Mouse (Mus musculus): ENCODE data around the gene Crispld2. TPM values are rescaled to one million over a fixed set of nuclear protein-coding genes. Genes with fewer than 3 reads are reported as not detected.

The Crispld2 gene
- polyA plus RNA-seq, 1 experiment from 2014 or later = 6.5 TPM

DNA sequence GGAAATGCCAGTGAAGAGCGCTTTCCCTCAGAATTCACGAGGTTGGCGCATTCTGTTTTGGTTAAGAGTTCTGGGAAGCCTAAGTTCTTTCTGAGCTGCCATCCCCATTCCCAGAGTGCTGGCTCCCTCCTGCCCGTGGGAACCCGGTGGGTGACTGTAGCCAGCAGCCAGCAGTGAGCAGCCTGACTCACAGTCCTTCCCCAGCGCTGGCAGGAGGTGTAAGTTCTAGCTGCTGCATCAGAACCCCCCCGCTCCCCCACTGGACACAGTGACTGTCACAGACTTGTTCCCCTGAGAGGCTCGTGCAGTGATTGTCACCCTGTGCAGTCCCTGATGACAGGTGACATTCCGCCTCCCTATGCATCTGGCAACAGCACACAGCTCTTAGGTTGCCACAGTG is 22.1 kb upstream of the Crispld2 start:
- no peak overlapping the region for H3K4me3 ChIP-seq
- H3K9me3 ChIP-seq = peaks cover 12% of the 10 kb centered on the region
- 81% methylated on average over 9 of the region's 9 CpGs for WGBS
- peaks cover 15% of the 10 kb centered on the region for H3K4me1 ChIP-seq
- no peaks in the 10 kb centered on the region for H3K27me3 ChIP-seq (replicated peaks; ENCODE audit: low read depth, poor library complexity, severe bottlenecking)
- no peak for DNase-seq (ENCODE audit: low spot score)
- H3K27ac ChIP-seq (replicated peaks) = no peak overlapping the region; the same call in 1 of the 2 replicates
- no peaks in the 10 kb centered on the region for H3K36me3 ChIP-seq (replicated peaks)

GRCm38 (mm10) chr8:119972558-119972957 is 19.7 kb upstream of the Crispld2 start:
- Histone ChIP-seq H3K9me3 (peaks cover 7% of the 10 kb centered on the region), H3K27me3 (replicated peaks; ENCODE audit: low read depth, poor library complexity, severe bottlenecking) (no peaks in the 10 kb centered on the region), H3K4me3 (no peak overlapping the region), H3K4me1 (peaks cover 15% of the 10 kb centered on the region), H3K36me3 (replicated peaks) (no peaks in the 10 kb centered on the region), H3K27ac (replicated peaks) (no peak overlapping the region)
- DNase-seq (ENCODE audit: low spot score) = no peak
- 78% methylated on average over 12 of the region's 12 CpGs for WGBS

GRCm38 (mm10) chr8:119978770-119979381 is 13.4 kb upstream of the Crispld2 start:
- 68% methylated on average over 11 of the region's 11 CpGs for WGBS
- H3K27ac ChIP-seq (replicated peaks) = no peak overlapping the region
- DNase-seq (ENCODE audit: low spot score) = no peak

GRCm38 (mm10) chr8:119981253-119981652 is 11.0 kb upstream of the Crispld2 start:
- WGBS = 74% methylated on average over 4 of the region's 4 CpGs
- Histone ChIP-seq H3K4me3 (no peak overlapping the region), H3K36me3 (replicated peaks) (no peaks in the 10 kb centered on the region), H3K27me3 (replicated peaks; ENCODE audit: low read depth, poor library complexity, severe bottlenecking) (no peaks in the 10 kb centered on the region), H3K27ac (replicated peaks) (no peak overlapping the region), H3K9me3 (no peaks in the 10 kb centered on the region), H3K4me1 (peaks cover 16% of the 10 kb centered on the region)
- no peak for DNase-seq (ENCODE audit: low spot score)

More at GRCm38 (mm10) chr8:119978770-119979381, 13.4 kb upstream of the Crispld2 start:
- Histone ChIP-seq H3K27me3 (replicated peaks; ENCODE audit: low read depth, poor library complexity, severe bottlenecking) (no peaks in the 10 kb centered on the region), H3K4me1 (peaks cover 8% of the 10 kb centered on the region), H3K4me3 (no peak overlapping the region), H3K9me3 (no peaks in the 10 kb centered on the region), H3K36me3 (replicated peaks) (no peaks in the 10 kb centered on the region)

GRCm38 (mm10) chr8:119984085-119984484 is 8.2 kb upstream of the Crispld2 start:
- Histone ChIP-seq H3K9me3 (no peaks in the 10 kb centered on the region), H3K27ac (replicated peaks) (no peak overlapping the region), H3K4me3 (no peak overlapping the region), H3K27me3 (replicated peaks; ENCODE audit: low read depth, poor library complexity, severe bottlenecking) (no peaks in the 10 kb centered on the region), H3K4me1 (peaks cover 16% of the 10 kb centered on the region; the same call in 1 of the 2 replicates), H3K36me3 (replicated peaks) (no peaks in the 10 kb centered on the region)
- no peak for DNase-seq (ENCODE audit: low spot score)

DNA sequence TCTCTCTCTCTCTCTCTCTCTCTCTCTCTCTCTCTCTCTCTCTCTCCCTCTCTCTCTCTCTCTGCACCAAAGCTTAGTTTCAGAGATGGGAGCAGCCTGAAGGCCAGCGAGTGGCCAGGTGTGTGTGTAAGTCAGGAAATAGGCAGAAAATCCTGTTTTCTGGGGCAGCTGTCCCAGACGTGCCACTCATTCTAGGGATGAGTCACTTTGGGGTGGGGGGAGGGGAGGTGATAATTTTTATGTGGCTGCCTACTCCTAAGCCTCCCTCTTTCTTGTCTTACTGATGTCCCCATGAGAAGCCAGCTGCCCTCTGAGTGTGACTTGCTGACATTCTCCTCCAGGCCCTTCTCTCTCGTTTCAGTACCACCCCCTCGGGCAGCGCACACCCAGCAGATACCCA is 6.1 kb upstream of the Crispld2 start:
- Histone ChIP-seq H3K27me3 (replicated peaks; ENCODE audit: low read depth, poor library complexity, severe bottlenecking) (peaks cover 9% of the 10 kb centered on the region), H3K4me1 (peaks cover 14% of the 10 kb centered on the region; the same call in 1 of the 2 replicates), H3K27ac (replicated peaks) (no peak overlapping the region), H3K36me3 (replicated peaks) (no peaks in the 10 kb centered on the region), H3K4me3 (no peak overlapping the region), H3K9me3 (no peaks in the 10 kb centered on the region)
- 68% methylated on average over 5 of the region's 5 CpGs for WGBS
- no peak for DNase-seq (ENCODE audit: low spot score)

- Histone ChIP-seq H3K4me3 (no peak overlapping the region), H3K4me1 (peaks cover 27% of the 10 kb centered on the region), H3K27ac (replicated peaks) (0 out of 2 replicates have a peak overlapping the region, but pooled peaks have one; percentile 8), H3K9me3 (no peaks in the 10 kb centered on the region), H3K36me3 (replicated peaks) (no peaks in the 10 kb centered on the region), H3K27me3 (replicated peaks; ENCODE audit: low read depth, poor library complexity, severe bottlenecking) (peaks cover 28% of the 10 kb centered on the region)
- 78% methylated on average over 15 of the region's 15 CpGs for WGBS
- no peak for DNase-seq (ENCODE audit: low spot score)
These were observed 4.2 kb upstream of the Crispld2 start for GRCm38 (mm10) chr8:119988087-119988486.

DNA sequence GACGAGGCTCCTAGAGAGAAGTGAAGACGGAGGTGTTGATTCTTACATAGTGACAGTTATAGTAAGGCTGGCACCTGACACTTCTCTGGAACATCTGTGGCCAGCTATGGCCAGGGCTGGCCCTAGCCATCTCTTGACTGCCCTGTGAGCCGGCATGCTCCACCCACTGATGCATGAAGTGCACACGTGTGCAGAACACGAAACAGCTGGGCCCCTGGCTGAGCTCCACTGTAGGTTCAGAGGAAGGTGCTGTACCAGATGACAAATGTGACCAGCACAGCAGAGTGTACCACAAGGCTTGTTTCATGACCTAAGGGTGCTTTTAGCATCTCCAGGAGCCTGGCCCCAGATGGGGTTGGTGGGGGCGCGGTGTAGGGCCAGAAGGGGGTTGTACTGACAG is 1.9 kb downstream of the Crispld2 start:
- DNase-seq (ENCODE audit: low spot score) = peak; percentile 47

DNA sequence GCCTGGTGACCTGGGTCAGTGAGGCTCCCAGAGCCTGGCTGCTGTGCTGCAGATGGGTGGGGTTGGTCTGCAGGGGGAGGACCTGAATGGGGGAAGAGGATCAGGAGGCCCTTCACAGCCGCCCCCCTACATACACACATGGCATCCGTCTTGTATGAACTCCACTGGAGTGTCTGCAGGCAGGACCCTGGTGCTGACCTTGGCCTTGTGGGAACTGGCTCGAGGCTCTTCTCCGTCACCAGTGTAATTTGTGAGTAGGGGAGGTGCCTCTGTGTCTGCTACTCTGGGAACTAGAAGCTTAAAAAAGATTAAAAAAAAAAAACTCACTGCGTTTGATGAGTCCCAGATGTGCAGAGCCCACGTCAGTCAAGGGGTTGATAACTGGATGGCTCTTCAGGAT is 2.3 kb downstream of the Crispld2 start:
- peak overlapping the region; percentile 65 for H3K27ac ChIP-seq (replicated peaks)
- H3K4me3 ChIP-seq = peak overlapping the region; percentile 19; the same call in 1 of the 2 replicates
- no peaks in the 10 kb centered on the region for H3K9me3 ChIP-seq
- 36% methylated on average over 6 of the region's 6 CpGs for WGBS
- DNase-seq (ENCODE audit: low spot score) = peak; percentile 59
- peaks cover 66% of the 10 kb centered on the region for H3K4me1 ChIP-seq
- no peaks in the 10 kb centered on the region for H3K36me3 ChIP-seq (replicated peaks)
- H3K27me3 ChIP-seq (replicated peaks; ENCODE audit: low read depth, poor library complexity, severe bottlenecking) = peaks cover 43% of the 10 kb centered on the region

More for the DNA sequence above, 1.9 kb downstream of the Crispld2 start:
- 59% methylated on average over 7 of the region's 7 CpGs for WGBS
- Histone ChIP-seq H3K4me3 (peak overlapping the region; percentile 19; the same call in 1 of the 2 replicates), H3K27me3 (replicated peaks; ENCODE audit: low read depth, poor library complexity, severe bottlenecking) (peaks cover 43% of the 10 kb centered on the region), H3K36me3 (replicated peaks) (no peaks in the 10 kb centered on the region), H3K9me3 (no peaks in the 10 kb centered on the region), H3K27ac (replicated peaks) (peak overlapping the region; percentile 65), H3K4me1 (peaks cover 66% of the 10 kb centered on the region)

- Histone ChIP-seq H3K27ac (replicated peaks) (no peak overlapping the region; the same call in 1 of the 2 replicates), H3K4me1 (peaks cover 71% of the 10 kb centered on the region), H3K9me3 (no peaks in the 10 kb centered on the region), H3K27me3 (replicated peaks; ENCODE audit: low read depth, poor library complexity, severe bottlenecking) (peaks cover 23% of the 10 kb centered on the region), H3K36me3 (replicated peaks) (no peaks in the 10 kb centered on the region), H3K4me3 (no peak overlapping the region)
- no peak for DNase-seq (ENCODE audit: low spot score)
- 83% methylated on average over 4 of the region's 4 CpGs for WGBS
These were observed 5.0 kb downstream of the Crispld2 start for GRCm38 (mm10) chr8:119997266-119997665.

DNA sequence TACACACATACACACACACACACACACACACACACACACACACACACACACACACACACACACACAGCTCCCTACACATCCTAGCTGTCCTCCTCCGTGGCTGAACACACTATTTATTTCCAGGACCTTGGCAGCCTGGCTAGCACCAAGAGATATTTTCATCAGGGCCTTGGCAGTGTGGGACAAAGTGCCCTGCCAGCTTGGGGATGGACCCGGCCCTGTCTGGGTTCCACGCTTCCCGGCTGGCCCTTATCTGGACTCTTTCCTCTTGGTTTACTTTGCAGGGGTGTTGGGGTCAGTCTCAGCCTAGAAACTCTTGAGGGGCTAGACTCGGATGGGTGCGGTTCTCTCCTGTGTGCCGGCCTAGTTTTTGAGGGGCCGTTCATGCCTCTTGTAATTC is 8.2 kb downstream of the Crispld2 start:
- Histone ChIP-seq H3K4me3 (no peak overlapping the region), H3K36me3 (replicated peaks) (no peaks in the 10 kb centered on the region), H3K27me3 (replicated peaks; ENCODE audit: low read depth, poor library complexity, severe bottlenecking) (no peaks in the 10 kb centered on the region; the same call in 1 of the 2 replicates), H3K27ac (replicated peaks) (peak overlapping the region; percentile 36; the same call in 1 of the 2 replicates), H3K4me1 (peaks cover 66% of the 10 kb centered on the region), H3K9me3 (no peaks in the 10 kb centered on the region)
- 72% methylated on average over 8 of the region's 8 CpGs for WGBS
- DNase-seq (ENCODE audit: low spot score) = no peak

- 73% methylated on average over 7 of the region's 7 CpGs for WGBS
- H3K4me3 ChIP-seq = no peak overlapping the region
- H3K27ac ChIP-seq (replicated peaks) = no peak overlapping the region
- H3K9me3 ChIP-seq = no peaks in the 10 kb centered on the region
- H3K36me3 ChIP-seq (replicated peaks) = no peaks in the 10 kb centered on the region
- no peaks in the 10 kb centered on the region for H3K27me3 ChIP-seq (replicated peaks; ENCODE audit: low read depth, poor library complexity, severe bottlenecking)
- peak; percentile 36 for DNase-seq (ENCODE audit: low spot score)
- peaks cover 64% of the 10 kb centered on the region for H3K4me1 ChIP-seq
These were observed 9.5 kb downstream of the Crispld2 start for GRCm38 (mm10) chr8:120001712-120002111.

GRCm38 (mm10) chr8:120002348-120002747 is 10.1 kb downstream of the Crispld2 start:
- Histone ChIP-seq H3K27ac (replicated peaks) (peak overlapping the region; percentile 30; the same call in 1 of the 2 replicates), H3K36me3 (replicated peaks) (no peaks in the 10 kb centered on the region), H3K4me1 (peaks cover 65% of the 10 kb centered on the region), H3K9me3 (no peaks in the 10 kb centered on the region), H3K27me3 (replicated peaks; ENCODE audit: low read depth, poor library complexity, severe bottlenecking) (no peaks in the 10 kb centered on the region), H3K4me3 (no peak overlapping the region)
- DNase-seq (ENCODE audit: low spot score) = no peak
- WGBS = 64% methylated on average over 9 of the region's 9 CpGs
